ENCODE assay signal across 26 mouse cellular contexts in genomic region chr3:65617507-65617906, GRCm38 (mm10). TPM values are rescaled to one million over a fixed set of nuclear protein-coding genes. Genes with fewer than 3 reads are reported as not detected.
DNase-seq lines count a peak whose midpoint lies in the region; ATAC-seq lines count a peak whose summit lies in the region.
"Had no signal": no experiment of that assay in that cellular context is flagged by ENCODE, and none has a peak within 500 bp of the region (broad histone marks: within the 10 kb centered on the region; RNA-seq: fewer than 3 reads in every experiment).

No protein-coding gene starts in this region.

- H3K9me3 ChIP-seq in intestine, embryonic 15.5 days: no peaks in the 10 kb centered on the region
- H3K9me3 ChIP-seq in intestine, embryonic 16.5 days (ENCODE audit: control insufficient read depth, low read length): no peaks in the 10 kb centered on the region
- H3K9me3 ChIP-seq in liver, embryonic 13.5 days (replicated peaks): no peaks in the 10 kb centered on the region
- H3K9me3 ChIP-seq: embryonic facial prominence, embryonic 10.5 days; embryonic facial prominence, embryonic 13.5 days; forebrain, embryonic 12.5 days; forebrain, embryonic 15.5 days; heart, embryonic 10.5 days; heart, embryonic 13.5 days had no signal

- peak; percentile 85 for ATAC-seq in intestine, embryonic 15.5 days
- peak; percentile 84 for ATAC-seq in intestine, embryonic 16.5 days
- peak; percentile 59 for ATAC-seq in liver, embryonic 13.5 days (ENCODE audit: low read depth)
- ATAC-seq: CD4-positive, CD25-positive, alpha-beta regulatory T cell, adult 4 months; forebrain, embryonic 15.5 days had no signal

- no peak overlapping the region for H3K9ac ChIP-seq in intestine, embryonic 15.5 days
- H3K9ac ChIP-seq in intestine, embryonic 16.5 days (ENCODE audit: low read depth, low read length): no peak overlapping the region
- H3K9ac ChIP-seq in liver, embryonic 13.5 days: no peak overlapping the region
- H3K9ac ChIP-seq: embryonic facial prominence, embryonic 13.5 days; forebrain, embryonic 12.5 days; forebrain, embryonic 15.5 days; heart, embryonic 13.5 days; hindbrain, embryonic 14.5 days had no signal

- H3K4me3 ChIP-seq in intestine, embryonic 15.5 days (replicated peaks): no peak overlapping the region
- H3K4me3 ChIP-seq in intestine, embryonic 16.5 days (ENCODE audit: low read length): no peak overlapping the region
- no peak overlapping the region for H3K4me3 ChIP-seq in liver, embryonic 13.5 days (replicated peaks)
- H3K4me3 ChIP-seq: embryonic facial prominence, embryonic 10.5 days; embryonic facial prominence, embryonic 13.5 days; erythroblast, embryonic 14.5 days; forebrain, embryonic 12.5 days; forebrain, embryonic 15.5 days; heart, embryonic 10.5 days; heart, embryonic 13.5 days had no signal

- H3K4me1 ChIP-seq in intestine, embryonic 15.5 days (replicated peaks): 0 out of 2 replicates have a peak, but pooled peaks cover 3% of the 10 kb centered on the region
- no peaks in the 10 kb centered on the region for H3K4me1 ChIP-seq in intestine, embryonic 16.5 days (ENCODE audit: control insufficient read depth, insufficient read depth, low read length)
- no peaks in the 10 kb centered on the region for H3K4me1 ChIP-seq in liver, embryonic 13.5 days (replicated peaks)
- H3K4me1 ChIP-seq: forebrain, embryonic 15.5 days had no signal

- H3K4me2 ChIP-seq in intestine, embryonic 15.5 days (replicated peaks): no peak overlapping the region
- no peak overlapping the region for H3K4me2 ChIP-seq in intestine, embryonic 16.5 days (ENCODE audit: low read depth, low read length)
- no peak overlapping the region for H3K4me2 ChIP-seq in liver, embryonic 13.5 days
- H3K4me2 ChIP-seq: embryonic facial prominence, embryonic 13.5 days; forebrain, embryonic 12.5 days; forebrain, embryonic 15.5 days; heart, embryonic 13.5 days; hindbrain, embryonic 14.5 days had no signal

- no peaks in the 10 kb centered on the region for H3K27me3 ChIP-seq in intestine, embryonic 15.5 days (replicated peaks)
- no peaks in the 10 kb centered on the region for H3K27me3 ChIP-seq in intestine, embryonic 16.5 days (replicated peaks; ENCODE audit: control insufficient read depth, insufficient read depth, low read length)
- no peaks in the 10 kb centered on the region for H3K27me3 ChIP-seq in liver, embryonic 13.5 days
- H3K27me3 ChIP-seq: embryonic facial prominence, embryonic 13.5 days; forebrain, embryonic 12.5 days; forebrain, embryonic 15.5 days; heart, embryonic 13.5 days had no signal

- H3K27ac ChIP-seq in intestine, embryonic 15.5 days: no peak overlapping the region
- H3K27ac ChIP-seq in intestine, embryonic 16.5 days (ENCODE audit: low read length): no peak overlapping the region
- H3K27ac ChIP-seq in liver, embryonic 13.5 days: no peak overlapping the region
- H3K27ac ChIP-seq: embryonic facial prominence, embryonic 10.5 days; embryonic facial prominence, embryonic 13.5 days; forebrain, embryonic 12.5 days; forebrain, embryonic 15.5 days; heart, embryonic 10.5 days; heart, embryonic 13.5 days; hindbrain, embryonic 14.5 days had no signal

- no peak for DNase-seq in liver, embryonic 13.5 days
- peak; percentile 40 for DNase-seq in yolk sac, embryonic 10.5 days (ENCODE audit: low spot score)
- no peak for DNase-seq in adipocyte (ENCODE audit: low spot score)
- no peak for DNase-seq in heart, adult 9 months (ENCODE audit: low spot score in 2 of 2)
- DNase-seq: adrenal gland, adult 8-10 months; adrenal gland, postnatal 25 days; cerebellum, adult 11-12 months; cerebellum, adult 8-10 months; cerebellum, postnatal 10 days; cerebellum, postnatal 36 days; embryo, embryonic 11 days; gastrocnemius, postnatal 25 days; heart, adult 18-20 months; heart, postnatal 14 days; heart, postnatal 4 days had no signal

- WGBS in intestine, embryonic 15.5 days: 54% methylated on average over 5 of the region's 5 CpGs
- WGBS in intestine, embryonic 16.5 days: 54% methylated on average over 5 of the region's 5 CpGs
- WGBS in liver, embryonic 13.5 days (ENCODE audit: insufficient replicate concordance): 52% methylated on average over 5 of the region's 5 CpGs

- H3K36me3 ChIP-seq in intestine, embryonic 15.5 days: no peaks in the 10 kb centered on the region
- H3K36me3 ChIP-seq in intestine, embryonic 16.5 days (ENCODE audit: control insufficient read depth, insufficient read depth, low read length): no peaks in the 10 kb centered on the region
- no peaks in the 10 kb centered on the region for H3K36me3 ChIP-seq in liver, embryonic 13.5 days
- H3K36me3 ChIP-seq: embryonic facial prominence, embryonic 10.5 days; embryonic facial prominence, embryonic 13.5 days; forebrain, embryonic 12.5 days; forebrain, embryonic 15.5 days; heart, embryonic 10.5 days; heart, embryonic 13.5 days had no signal

RNA-seq across cellular contexts. Expression of gene Lekr1, which starts 48.5 kb away (rescaled TPM):
- polyA plus RNA-seq in intestine, embryonic 15.5 days (2015; fragmentation: Nextera tagmentation; extraction: Ambion mirVana): 6.5 and 7.5 TPM in 2 replicates
- polyA plus RNA-seq in intestine, embryonic 16.5 days (2015; fragmentation: Nextera tagmentation; extraction: Ambion mirVana): 6.2 and 7.3 TPM in 2 replicates
- 1.3 and 1.5 TPM in 2 replicates for polyA plus RNA-seq in liver, embryonic 13.5 days (2015; fragmentation: Nextera tagmentation; extraction: Ambion mirVana)
- polyA plus RNA-seq: erythroblast, embryonic 14.5 days had no signal
